Mouse (Mus musculus) layer of hippocampus, postnatal 36 days (tissue): Measurements from ENCODE around the gene Sh3pxd2a. TPM values are rescaled to one million over a fixed set of nuclear protein-coding genes. Genes with fewer than 3 reads are reported as not detected.

Experiments
- DNase-seq, 2 experiments: peaks; one replicate each; pipeline ENCODE4 v3.0.0; 2022
- total RNA-seq, 2 experiments: library from RNA; stranded (reverse); gene quantifications; 2 replicates each; pipeline ENCODE4 v1.2.3; 2021

Sh3pxd2a gene
- total RNA-seq, 2 experiments from 2014 or later, result 32.8 to 38.8 TPM

GRCm38 (mm10) chr19:47436236-47436635 is 28.0 kb downstream of the Sh3pxd2a start:
- no peak for DNase-seq

- DNase-seq, result no peak
Observed at GRCm38 (mm10) chr19:47434655-47435054, 29.5 kb downstream of the Sh3pxd2a start.

GRCm38 (mm10) chr19:47432339-47432738 is 31.9 kb downstream of the Sh3pxd2a start:
- DNase-seq, result no peak

DNA sequence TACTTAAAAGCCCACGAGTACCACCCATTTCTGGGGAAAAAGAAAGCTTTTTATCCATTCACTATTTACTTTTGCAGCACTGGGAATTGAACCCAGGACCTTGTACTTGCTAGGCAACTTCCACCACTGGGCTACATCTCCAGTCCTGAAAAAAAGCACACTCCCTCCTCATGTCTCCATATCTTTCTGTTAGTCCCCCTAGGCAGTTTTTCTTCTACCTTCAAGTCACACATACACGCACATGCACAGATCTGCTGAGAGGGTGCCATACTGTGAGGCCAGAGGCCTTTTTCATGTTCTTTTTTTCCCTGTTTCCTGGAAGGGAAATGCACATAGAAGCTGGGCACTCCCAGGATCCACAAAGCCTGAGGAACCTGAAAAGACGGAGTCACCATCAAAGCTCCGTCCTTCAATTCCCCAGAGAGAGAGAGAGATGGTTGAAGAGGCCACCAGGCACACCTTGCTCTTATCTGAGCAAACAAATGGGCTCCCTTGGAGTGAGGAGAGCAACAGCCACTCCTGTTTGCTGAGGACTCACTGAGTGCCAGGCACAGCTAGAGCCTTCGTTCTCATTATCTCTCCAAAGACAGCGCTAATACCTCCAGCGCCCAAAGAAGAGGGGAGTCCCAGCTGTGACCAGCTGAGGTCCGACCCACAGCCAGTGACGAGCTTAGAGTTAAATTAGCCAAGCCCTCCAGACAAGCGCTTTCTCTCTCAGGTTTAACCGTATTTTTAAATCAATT is 32.8 kb downstream of the Sh3pxd2a start:
- DNase-seq, result no peak

DNA sequence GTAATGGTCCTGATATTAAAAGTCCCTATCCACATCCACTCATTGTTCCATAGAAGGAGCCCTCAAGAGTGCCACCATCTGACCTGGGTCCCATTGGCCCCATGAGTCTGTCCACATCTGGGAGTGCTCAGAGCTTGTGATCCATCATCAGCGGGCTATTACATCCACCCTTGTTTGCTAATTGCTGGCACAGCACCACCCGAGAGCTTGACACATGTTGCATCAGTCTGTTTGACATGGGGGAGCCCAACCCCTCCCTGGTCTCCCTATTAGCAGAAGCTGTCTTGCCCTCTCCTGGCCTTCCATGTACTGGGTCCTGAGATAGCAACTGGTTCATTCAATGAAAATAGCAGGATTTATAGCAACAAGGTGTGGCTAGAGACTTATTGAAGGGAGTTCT is 34.0 kb downstream of the Sh3pxd2a start:
- no peak for DNase-seq

DNA sequence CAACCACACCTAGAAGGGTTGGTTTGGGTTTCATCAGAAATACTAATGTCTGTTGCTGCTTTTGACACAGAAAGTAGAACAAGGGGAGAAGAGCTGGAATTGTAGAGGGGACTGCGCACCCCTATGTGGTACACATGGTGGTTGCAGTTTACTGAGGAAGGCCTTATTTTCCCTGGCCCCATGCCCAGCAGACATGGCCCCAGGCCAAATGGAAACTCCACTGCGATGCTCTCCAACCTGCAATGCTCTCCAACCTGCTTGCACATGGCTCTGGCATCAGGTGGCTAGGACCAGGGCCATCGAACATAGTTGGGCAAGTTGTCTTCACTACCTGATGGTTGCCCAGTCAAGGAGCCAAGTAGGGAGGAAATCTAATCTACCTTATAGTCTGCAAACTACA is 35.0 kb downstream of the Sh3pxd2a start:
- no peak for DNase-seq

DNA sequence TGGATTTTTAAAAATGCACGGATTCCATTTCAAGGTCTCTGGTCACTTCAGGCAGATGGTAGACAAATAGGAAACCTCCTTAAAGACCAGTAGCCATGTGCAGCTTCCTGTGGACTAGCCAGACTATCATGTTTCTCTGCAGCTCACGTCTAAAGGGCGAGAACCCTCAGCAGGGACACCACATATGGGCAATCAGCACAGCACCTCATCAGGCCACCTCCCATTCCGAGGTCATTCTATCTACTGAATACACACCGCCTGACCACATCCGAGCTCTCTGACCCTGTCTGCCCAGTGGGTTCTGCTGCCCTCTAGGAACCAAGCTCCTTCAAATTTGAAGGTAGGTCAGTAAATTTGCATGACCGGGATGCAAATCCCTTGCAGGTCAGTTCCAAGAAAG is 35.4 kb downstream of the Sh3pxd2a start:
- no peak for DNase-seq

DNA sequence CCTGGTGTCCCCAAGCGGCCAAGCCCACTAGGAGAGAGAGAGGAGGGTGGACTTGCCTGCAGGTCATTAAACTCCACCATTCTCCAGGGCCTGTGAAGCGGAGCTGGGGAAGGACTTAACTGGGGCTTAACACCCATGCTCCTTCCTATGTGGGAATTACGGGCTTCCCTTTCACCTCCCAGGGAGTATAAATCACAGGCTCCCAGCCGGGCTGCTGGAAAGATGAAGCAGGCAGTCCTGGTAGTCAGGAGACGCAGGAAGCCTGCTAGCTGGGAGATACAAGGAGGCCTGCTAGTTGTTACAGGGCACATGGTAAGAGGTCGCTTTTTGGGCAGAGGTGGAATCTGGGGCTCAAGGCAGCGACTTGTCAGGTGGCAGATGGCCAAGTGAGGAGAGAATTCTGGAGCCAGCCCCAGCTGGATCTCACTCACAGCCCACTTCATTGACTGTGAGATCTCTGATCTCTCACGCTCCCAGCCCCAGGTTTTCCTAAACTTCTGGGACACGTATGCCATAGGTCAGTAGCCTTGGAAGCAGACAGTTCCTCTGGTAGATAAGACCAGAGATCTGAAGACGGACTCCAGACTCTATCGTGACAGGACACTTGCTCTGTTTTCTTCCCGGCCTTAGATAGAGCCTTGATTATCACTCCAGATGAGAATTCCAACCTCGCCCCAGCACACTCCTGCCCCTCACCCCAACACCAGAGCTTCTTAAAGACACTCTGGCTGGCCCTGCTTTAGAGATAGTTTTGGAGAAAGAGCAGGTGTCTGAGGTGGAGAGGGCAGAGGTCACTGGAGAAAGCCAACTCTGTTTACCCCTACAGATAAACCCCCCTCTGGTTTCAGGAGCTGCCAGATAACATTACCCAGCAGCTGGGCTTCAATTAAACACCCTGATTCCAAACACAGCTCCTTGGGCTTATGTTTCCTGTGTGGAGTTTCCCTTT is 36.1 kb downstream of the Sh3pxd2a start:
- DNase-seq, result no peak

DNA sequence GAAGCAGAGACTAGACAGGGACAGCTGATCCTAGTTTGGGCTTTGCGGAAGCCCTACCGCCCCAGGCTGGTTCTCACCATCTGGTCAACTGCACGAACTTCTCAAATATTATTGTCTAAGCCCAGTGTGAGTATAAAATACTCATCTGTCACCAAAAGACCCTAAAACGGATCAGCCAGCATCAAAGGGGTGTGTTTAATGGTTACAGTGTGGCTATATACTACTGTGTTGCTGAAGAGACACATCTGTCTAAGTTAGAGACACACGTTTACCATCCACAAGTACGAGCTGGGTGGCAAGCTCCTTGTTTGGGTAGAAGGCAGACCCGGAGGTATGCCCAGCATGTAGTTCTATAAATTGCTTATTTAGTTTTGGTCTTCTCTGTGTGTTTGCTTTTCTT is 40.6 kb downstream of the Sh3pxd2a start:
- DNase-seq, result no peak

- DNase-seq, result no peak
Observed at GRCm38 (mm10) chr19:47421128-47421898, 42.9 kb downstream of the Sh3pxd2a start.

DNA sequence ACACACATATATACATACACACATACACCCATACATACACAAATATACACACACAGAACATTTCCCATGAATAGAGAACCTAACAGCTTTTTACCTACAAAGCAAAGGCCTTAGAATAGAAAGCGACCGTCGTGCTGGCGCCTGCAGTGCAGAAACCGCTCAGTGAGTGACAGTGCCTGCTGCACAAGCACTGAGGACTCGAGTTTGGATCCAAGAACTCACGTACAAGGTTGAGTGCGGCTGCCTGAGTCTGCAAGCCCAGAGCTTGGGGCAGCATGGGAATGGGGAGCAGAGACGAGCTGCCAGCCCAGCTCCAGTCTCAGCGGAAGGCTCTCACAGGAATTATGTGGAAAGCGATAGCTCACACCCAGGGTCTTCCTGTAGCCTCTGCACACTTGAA is 43.7 kb downstream of the Sh3pxd2a start:
- no peak for DNase-seq

GRCm38 (mm10) chr19:47419208-47419607 is 45.0 kb downstream of the Sh3pxd2a start:
- DNase-seq, result no peak

- no peak for DNase-seq
Observed at GRCm38 (mm10) chr19:47416161-47416560, 48.0 kb downstream of the Sh3pxd2a start.

- DNase-seq, result no peak
Observed at GRCm38 (mm10) chr19:47414142-47414905, 49.9 kb downstream of the Sh3pxd2a start.

- no peak for DNase-seq
Observed at GRCm38 (mm10) chr19:47413458-47414005, 50.7 kb downstream of the Sh3pxd2a start.

GRCm38 (mm10) chr19:47412566-47413248 is 51.5 kb downstream of the Sh3pxd2a start:
- DNase-seq, result no peak

- DNase-seq, result no peak
Observed at GRCm38 (mm10) chr19:47410301-47410700, 53.9 kb downstream of the Sh3pxd2a start.

- DNase-seq, result no peak
Observed at GRCm38 (mm10) chr19:47409142-47409541, 55.1 kb downstream of the Sh3pxd2a start.

DNA sequence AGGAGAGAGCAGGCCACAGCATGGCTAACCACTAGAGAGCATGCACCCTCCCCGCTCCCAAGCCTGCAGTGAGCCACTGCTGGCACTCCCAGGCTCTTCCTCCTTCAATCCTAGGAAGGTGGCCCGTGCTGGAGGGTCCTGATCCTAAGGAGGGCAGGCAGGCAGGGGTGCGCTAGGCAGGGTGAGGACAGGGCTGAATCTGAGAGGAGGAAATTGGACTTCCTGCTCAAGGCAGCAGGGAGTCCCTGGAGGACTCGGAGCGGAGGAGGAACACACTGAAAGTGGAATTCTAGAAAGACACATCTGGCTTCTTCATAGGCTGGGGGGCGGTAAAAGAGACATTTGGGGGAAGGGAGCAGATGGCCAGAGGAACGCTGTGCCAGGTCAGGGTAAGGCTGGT is 55.5 kb downstream of the Sh3pxd2a start:
- no peak for DNase-seq

GRCm38 (mm10) chr19:47407332-47407731 is 56.9 kb downstream of the Sh3pxd2a start:
- no peak for DNase-seq

GRCm38 (mm10) chr19:47406524-47406923 is 57.7 kb downstream of the Sh3pxd2a start:
- no peak for DNase-seq
